Mouse (Mus musculus) heart, postnatal 0 days (tissue): ENCODE results near the gene Spryd4. TPM values are rescaled to one million over a fixed set of nuclear protein-coding genes. Genes with fewer than 3 reads are reported as not detected.

Experiments
- ATAC-seq: fragments of 200-750 bp; cut with Nextera tagmentation; 2 replicates; pipeline ENCODE4 v1.8.0; 2017; ENCODE audit warnings: low read depth, moderate number of reproducible peaks, moderate library complexity; ENCODE audit not compliant: insufficient read depth
- DNase-seq: peaks from one replicate; pipeline ENCODE4 v3.0.0-alpha.2; 2016; ENCODE audit warnings: low spot score
- H3K27ac ChIP-seq: fragments of 300-500 bp; sonication (generic); 2 replicates; pipeline ENCODE4 v1.5.1; 2014; ENCODE audit warnings: low read depth, mild to moderate bottlenecking
- H3K27me3 ChIP-seq: fragments of 300-500 bp; sonication (generic); 2 replicates; pipeline ENCODE4 v1.6.1; 2014; ENCODE audit warnings: low read length, mixed read lengths; ENCODE audit not compliant: control insufficient read depth, insufficient read depth
- H3K36me3 ChIP-seq: fragments of 300-500 bp; sonication (generic); replicated peaks from 2 replicates; pipeline ENCODE4 v1.6.1; 2014; ENCODE audit warnings: low read length, mixed read lengths; ENCODE audit not compliant: control insufficient read depth, insufficient read depth
- H3K4me1 ChIP-seq: fragments of 300-500 bp; sonication (generic); 2 replicates; pipeline ENCODE4 v1.6.1; 2014; ENCODE audit warnings: antibody characterized with exemption; ENCODE audit not compliant: control insufficient read depth, insufficient read depth
- H3K4me2 ChIP-seq: fragments of 300-500 bp; sonication (generic); 2 replicates; pipeline ENCODE4 v1.6.1; 2014; ENCODE audit warnings: low read depth, mild to moderate bottlenecking, low read length, moderate library complexity
- H3K4me3 ChIP-seq: fragments of 300-500 bp; sonication (generic); 2 replicates; pipeline ENCODE4 v1.5.1; 2014; ENCODE audit warnings: low read depth, low read length
- H3K9ac ChIP-seq: fragments of 300-500 bp; sonication (generic); replicated peaks from 2 replicates; pipeline ENCODE4 v1.6.1; 2014; ENCODE audit warnings: low read depth, low read length, mixed read lengths
- H3K9me3 ChIP-seq: fragments of 300-500 bp; sonication (generic); replicated peaks from 2 replicates; pipeline ENCODE4 v1.6.1; 2016; ENCODE audit warnings: low read length; ENCODE audit not compliant: control insufficient read depth
- CTCF ChIP-seq: IDR thresholded peaks from 2 replicates; pipeline ENCODE4 v1.5.1; 2016; ENCODE audit warnings: antibody characterized with exemption, control low read depth, low read depth
- EP300 ChIP-seq: IDR thresholded peaks from 2 replicates; pipeline ENCODE4 v1.6.1; 2016; ENCODE audit warnings: antibody characterized with exemption, low read depth
- WGBS: fragments of 180-500 bp; shearing (Covaris S2); extraction: QIAGEN DNeasy Blood & Tissue Kit; methylation state at CpG from one replicate; pipeline ENCODE4 v1.1.7; 2014; 5-methylcytosine and 5-hydroxymethylcytosine counted together
- polyA plus RNA-seq: library from polyadenylated mRNA; unstranded; fragments of >200 nt; fragmentation: Nextera tagmentation; extraction: Ambion mirVana; gene quantifications from 2 replicates; pipeline ENCODE4 v1.2.1, GENCODE M21; 2015
- total RNA-seq: library from RNA; depleted of rRNA; stranded (reverse); fragments of >200 nt; gene quantifications from 2 replicates; pipeline ENCODE4 v1.2.3, GENCODE M21; 2014; ENCODE audit warnings: low replicate concordance

The Spryd4 gene
- total and polyA plus RNA-seq, 2 experiments from 2014 or later, result 50.1 to 93.1 TPM

- Histone ChIP-seq H3K4me3 (no peak within 1 kb of the TSS), H3K27me3 (no peaks in the 10 kb centered on the region), H3K27ac (no peak within 1 kb of the TSS), H3K4me1 (no peaks in the 10 kb centered on the region), H3K4me2 (no peak within 1 kb of the TSS), H3K9me3 (no peaks in the 10 kb centered on the region), H3K36me3 (peaks cover 37% of the 10 kb centered on the region), H3K9ac (no peak within 1 kb of the TSS)
- TF ChIP-seq EP300, result no peak
- TF ChIP-seq CTCF, result no peak
- WGBS, result 80% methylated on average over 4 of the region's 4 CpGs
- ATAC-seq, result no peak
- no peak for DNase-seq
Measured at GRCm38 (mm10) chr10:128253677-128254255, 42.2 kb upstream of the Spryd4 start, which contains the start of gene Apon. Apon (plus strand) TSS chr10:128254096.

GRCm38 (mm10) chr10:128250565-128250964 is 39.0 kb upstream of the Spryd4 start:
- WGBS, result 92% methylated on average over 13 of the region's 13 CpGs

GRCm38 (mm10) chr10:128247020-128247732 is 35.6 kb upstream of the Spryd4 start:
- peak; percentile 68 for ATAC-seq
- Histone ChIP-seq H3K4me1 (peaks cover 12% of the 10 kb centered on the region; the same call in 1 of the 2 replicates), H3K27ac (peak overlapping the region; percentile 84), H3K4me2 (peak overlapping the region; percentile 49), H3K4me3 (peak overlapping the region; percentile 33), H3K36me3 (peaks cover 44% of the 10 kb centered on the region), H3K9me3 (no peaks in the 10 kb centered on the region), H3K27me3 (no peaks in the 10 kb centered on the region), H3K9ac (no peak overlapping the region)
- peak; percentile 83 for DNase-seq
- TF ChIP-seq EP300 (peak; percentile 76), CTCF (no peak)
- WGBS, result 66% methylated on average over 17 of the region's 17 CpGs

More at GRCm38 (mm10) chr10:128250565-128250964, 39.0 kb upstream of the Spryd4 start:
- ATAC-seq (no peak), DNase-seq (no peak)
- Histone ChIP-seq H3K36me3 (peaks cover 45% of the 10 kb centered on the region), H3K4me1 (0 out of 2 replicates have a peak, but pooled peaks cover 6% of the 10 kb centered on the region), H3K4me2 (no peak overlapping the region), H3K9me3 (no peaks in the 10 kb centered on the region), H3K27ac (no peak overlapping the region), H3K4me3 (no peak overlapping the region), H3K27me3 (no peaks in the 10 kb centered on the region), H3K9ac (no peak overlapping the region)
- TF ChIP-seq CTCF (no peak), EP300 (no peak)

- H3K4me2 ChIP-seq, result no peak overlapping the region
- no peak overlapping the region for H3K27ac ChIP-seq
- peaks cover 16% of the 10 kb centered on the region for H3K36me3 ChIP-seq
- no peak for TF ChIP-seq CTCF
- TF ChIP-seq EP300, result no peak
- no peaks in the 10 kb centered on the region for H3K9me3 ChIP-seq
- H3K4me1 ChIP-seq, result peaks cover 12% of the 10 kb centered on the region; the same call in 1 of the 2 replicates
- H3K4me3 ChIP-seq, result no peak overlapping the region
- H3K27me3 ChIP-seq, result no peaks in the 10 kb centered on the region
- no peak overlapping the region for H3K9ac ChIP-seq
- WGBS, result 88% methylated on average over 15 of the region's 15 CpGs
- no peak for DNase-seq
- ATAC-seq, result no peak
Measured at GRCm38 (mm10) chr10:128244121-128244520, 32.5 kb upstream of the Spryd4 start.

GRCm38 (mm10) chr10:128243252-128243651 is 31.6 kb upstream of the Spryd4 start:
- H3K9ac ChIP-seq, result no peak overlapping the region
- H3K36me3 ChIP-seq, result peaks cover 11% of the 10 kb centered on the region; the same call in 1 of the 2 replicates
- H3K27me3 ChIP-seq, result no peaks in the 10 kb centered on the region
- peak overlapping the region; percentile 25; the same call in 1 of the 2 replicates for H3K27ac ChIP-seq
- no peaks in the 10 kb centered on the region for H3K9me3 ChIP-seq
- 60% methylated on average over 8 of the region's 8 CpGs for WGBS
- DNase-seq (no peak), ATAC-seq (no peak)
- H3K4me1 ChIP-seq, result peaks cover 12% of the 10 kb centered on the region; the same call in 1 of the 2 replicates
- TF ChIP-seq EP300 (no peak), CTCF (no peak)
- H3K4me2 ChIP-seq, result no peak overlapping the region
- no peak overlapping the region for H3K4me3 ChIP-seq
